Mouse (Mus musculus) cerebellum, adult 8-10 months (tissue): ENCODE results near the gene Oas1e.
A peak's percentile ranks its signal among the peaks of the same experiment; 100 is the strongest.

ENCODE experiments used
- DNase-seq: peaks from one replicate; pipeline ENCODE4 v3.0.0; 2022

Gene Oas1e

DNA sequence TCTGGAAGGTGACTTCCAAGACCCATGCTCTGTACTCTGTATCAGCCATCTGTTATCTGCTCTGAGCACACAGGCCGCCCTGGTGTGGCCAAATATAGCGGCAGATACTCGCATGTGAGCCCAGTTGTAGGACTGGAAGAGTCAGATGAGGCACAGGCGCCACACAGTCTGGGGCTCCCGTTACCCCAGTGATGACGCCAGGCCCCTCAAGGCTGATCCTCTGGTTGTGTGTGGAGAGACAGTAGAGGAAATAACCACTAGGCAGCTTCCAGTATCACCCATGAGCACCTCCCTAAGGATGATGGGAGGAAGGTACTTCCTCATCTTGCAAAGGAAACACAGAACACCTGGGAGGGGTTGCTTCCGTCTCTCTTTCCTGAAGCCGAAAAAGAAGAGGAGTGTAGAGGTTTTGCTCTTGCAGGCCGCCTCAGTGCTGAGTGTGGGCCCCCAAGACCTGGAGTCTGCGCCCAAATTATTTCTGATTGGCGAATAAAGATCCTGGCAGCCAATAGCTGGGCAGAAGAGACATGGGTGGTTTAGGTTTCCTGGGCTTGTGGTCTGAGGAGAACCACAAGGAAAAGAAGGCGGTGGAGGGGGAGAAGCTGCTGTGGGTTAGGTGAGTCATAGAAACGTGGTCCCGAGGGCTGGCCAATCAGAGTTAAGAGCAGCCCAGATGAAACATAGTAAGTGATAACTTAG is 19.9 kb downstream of the Oas1e start:
- no peak for DNase-seq

GRCm38 (mm10) chr5:120769396-120769795 is 25.9 kb downstream of the Oas1e start:
- DNase-seq = no peak

DNA sequence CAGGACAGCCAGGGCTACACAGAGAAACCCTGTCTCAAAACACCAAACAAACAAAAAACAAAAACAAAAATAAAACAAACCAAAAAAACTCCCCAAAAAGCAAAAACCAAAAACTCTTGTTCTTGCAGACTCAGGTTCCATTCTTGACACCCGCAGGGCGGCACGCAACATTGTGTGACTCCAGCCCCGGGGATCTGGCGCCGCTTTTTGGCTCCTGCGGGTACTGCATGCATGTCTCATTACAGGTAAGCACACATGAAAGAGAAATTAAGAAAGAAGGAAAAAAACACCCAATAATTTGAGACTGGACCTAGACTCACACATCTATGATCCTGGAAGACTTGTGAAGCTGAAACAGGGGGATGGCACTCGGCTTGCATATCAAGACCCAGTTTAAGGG is 30.3 kb downstream of the Oas1e start:
- no peak for DNase-seq

DNA sequence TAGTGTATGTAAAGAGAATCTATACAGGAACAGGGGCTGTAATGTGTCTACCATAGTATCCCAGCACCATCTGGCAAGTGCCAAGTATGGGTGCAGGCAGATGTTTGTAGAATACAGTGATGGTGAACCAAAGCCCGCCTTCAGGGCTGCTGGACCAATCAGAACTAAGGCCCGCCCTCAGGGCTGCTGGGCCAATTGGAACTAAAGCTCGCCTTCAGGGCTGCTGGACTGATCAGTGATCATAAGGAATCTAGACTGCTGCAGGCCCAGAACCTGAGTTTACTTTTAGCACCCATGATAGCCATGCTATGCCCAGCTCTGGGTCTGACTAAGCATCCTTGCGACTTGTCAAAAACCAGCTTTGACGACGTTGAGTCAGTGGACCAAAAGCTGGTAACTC is 33.4 kb downstream of the Oas1e start:
- DNase-seq = no peak

DNA sequence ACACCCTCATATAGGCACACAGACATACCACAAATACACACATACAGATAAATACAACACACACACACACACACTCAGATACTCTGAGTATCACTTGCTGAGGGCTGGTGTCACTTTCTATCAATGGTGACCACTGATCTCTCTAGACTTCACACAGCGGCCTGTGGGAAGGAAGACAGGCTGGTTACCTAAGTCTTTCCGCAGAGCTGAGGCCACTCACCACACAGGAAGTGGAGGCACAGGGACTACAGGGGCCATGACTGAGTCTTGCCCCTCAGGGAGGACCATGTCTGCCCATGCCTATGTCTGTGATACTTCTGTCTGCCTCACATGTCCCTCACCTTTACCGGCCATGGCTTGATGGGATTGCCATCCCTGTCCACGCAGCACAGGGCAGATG is 41.1 kb downstream of the Oas1e start:
- no peak for DNase-seq

DNA sequence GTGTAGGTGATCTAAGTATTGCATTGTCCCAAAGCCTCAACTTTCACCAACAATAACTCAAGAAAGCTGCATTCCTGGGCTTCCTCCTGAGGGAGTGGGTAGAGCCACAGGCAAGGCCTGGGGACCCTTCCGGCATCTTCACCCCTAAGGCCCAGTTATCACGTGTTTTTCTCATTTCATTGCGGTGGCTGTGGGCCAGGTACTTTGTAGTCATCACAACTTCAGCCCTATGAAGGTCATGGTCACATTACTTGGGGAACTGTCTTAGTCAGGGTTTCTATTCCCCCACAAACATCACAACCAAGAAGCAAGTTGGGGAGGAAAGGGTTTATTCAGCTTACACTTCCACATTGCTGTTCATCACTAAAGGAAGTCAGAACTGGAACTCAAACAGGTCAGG is 42.5 kb downstream of the Oas1e start:
- no peak for DNase-seq

GRCm38 (mm10) chr5:120751206-120751605 is 44.1 kb downstream of the Oas1e start:
- DNase-seq = no peak

GRCm38 (mm10) chr5:120749688-120750087 is 45.6 kb downstream of the Oas1e start, which contains the start of gene Oas2:
Gene Oas2 (minus strand): TSS chr5:120749853.
- DNase-seq = no peak

GRCm38 (mm10) chr5:120746451-120746850 is 48.9 kb downstream of the Oas1e start:
- peak; percentile 64 for DNase-seq

DNA sequence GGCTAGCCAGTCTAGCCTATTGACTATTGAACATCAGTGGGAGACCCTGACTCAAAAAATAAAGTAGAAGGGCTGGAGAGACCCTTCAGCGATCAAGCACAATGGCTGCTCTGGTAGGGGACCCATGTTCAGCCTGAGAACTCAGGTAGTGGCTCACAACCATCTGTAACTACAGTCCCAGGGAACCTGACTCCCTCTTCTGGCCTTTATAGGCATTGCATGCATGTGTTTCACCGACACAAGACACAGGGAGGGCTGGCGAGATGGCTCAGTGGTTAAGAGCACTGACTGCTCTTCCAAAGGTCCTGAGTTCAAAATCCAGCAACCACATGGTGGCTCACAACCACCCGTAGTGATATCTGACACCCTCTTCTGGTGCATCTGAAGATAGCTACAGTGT is 53.2 kb downstream of the Oas1e start:
- DNase-seq = no peak
